Mouse (Mus musculus) kidney, adult 2 months (tissue): ENCODE measurements at regions not wholly inside any gene's neighbourhood (a gene's known extent, or its start where the extent isn't known, plus 50 kb on each side); places are given as distances from the start of the nearest gene placed in this dataset.

Experiments used
- CTCF ChIP-seq: fragments of 200-500 bp; conservative IDR thresholded peaks from 2 replicates; pipeline ENCODE4 v1.5.1; 2011; ENCODE audit warnings: low read depth, mild to moderate bottlenecking, control low read depth, low read length, moderate library complexity, mixed read lengths; ENCODE audit not compliant: insufficient read depth, insufficient read length
- POLR2A ChIP-seq: fragments of 200-500 bp; IDR thresholded peaks from one replicate; pipeline ENCODE4 v1.6.1; 2011; ENCODE audit warnings: low read depth, low read length, control low read depth

DNA sequence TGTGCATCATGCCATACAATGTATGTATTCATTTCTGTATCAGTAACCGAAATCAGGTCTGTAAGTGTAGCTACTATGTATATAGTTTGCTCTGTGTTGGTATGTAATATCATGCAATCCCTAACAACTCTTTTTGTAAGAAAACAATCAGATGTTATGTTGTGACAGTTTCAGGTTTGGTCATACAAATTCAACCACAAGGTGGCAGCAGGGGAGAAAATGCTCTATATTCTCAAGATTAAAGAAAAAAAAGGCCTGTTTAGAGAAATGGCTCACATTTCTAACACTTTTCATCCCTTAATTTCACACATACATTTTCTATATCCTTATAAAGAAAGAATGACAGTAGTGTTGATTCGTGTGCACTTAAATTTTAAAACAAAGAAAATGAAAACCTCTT, 477.7 kb upstream of the Impg1 start:
- TF ChIP-seq CTCF (no peak), POLR2A (no peak)
